Mouse (Mus musculus): ENCODE measurements around the gene Rbbp6. TPM values are rescaled to one million over a fixed set of nuclear protein-coding genes. Genes with fewer than 3 reads are reported as not detected.

The Rbbp6 gene
- polyA plus RNA-seq, 1 experiment from 2014 or later: 31.6 TPM

DNA sequence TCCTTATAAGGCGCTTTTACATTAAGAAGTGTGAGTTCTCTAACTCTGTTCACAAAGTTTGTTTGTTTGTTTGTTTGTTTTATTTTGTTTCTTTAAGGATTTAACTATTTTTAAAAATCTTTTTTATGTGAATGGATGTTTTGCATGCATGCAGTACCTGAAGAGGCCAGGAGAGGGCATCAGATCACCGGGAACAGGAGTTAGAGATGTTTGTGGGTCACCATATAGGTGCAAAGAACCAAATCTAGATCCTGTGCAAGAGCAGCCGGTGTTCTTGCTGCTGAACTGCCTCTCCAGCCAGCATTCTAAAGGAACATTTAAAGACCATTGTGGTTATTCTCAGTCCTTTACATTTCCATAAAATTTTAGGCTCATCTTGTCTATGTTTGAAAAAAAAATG is 52.1 kb downstream of the Rbbp6 start:
- 29% methylated on average over 3 of the region's 3 CpGs for WGBS
- Histone ChIP-seq H3K9ac (replicated peaks; ENCODE audit: low read length) (no peak overlapping the region), H3K27me3 (ENCODE audit: control insufficient read depth, insufficient read depth, low read length) (no peaks in the 10 kb centered on the region), H3K27ac (replicated peaks; ENCODE audit: low read depth, low read length) (no peak overlapping the region), H3K4me1 (ENCODE audit: control insufficient read depth, insufficient read depth, low read length) (no peaks in the 10 kb centered on the region), H3K9me3 (ENCODE audit: control insufficient read depth, low read length) (no peaks in the 10 kb centered on the region), H3K36me3 (ENCODE audit: control insufficient read depth, insufficient read depth, low read length) (no peaks in the 10 kb centered on the region), H3K4me2 (ENCODE audit: low read length) (no peak overlapping the region), H3K4me3 (replicated peaks; ENCODE audit: low read depth, low read length) (no peak overlapping the region)
- ATAC-seq (ENCODE audit: low FRiP score, low TSS enrichment): no peak
- DNase-seq: peak; percentile 53

DNA sequence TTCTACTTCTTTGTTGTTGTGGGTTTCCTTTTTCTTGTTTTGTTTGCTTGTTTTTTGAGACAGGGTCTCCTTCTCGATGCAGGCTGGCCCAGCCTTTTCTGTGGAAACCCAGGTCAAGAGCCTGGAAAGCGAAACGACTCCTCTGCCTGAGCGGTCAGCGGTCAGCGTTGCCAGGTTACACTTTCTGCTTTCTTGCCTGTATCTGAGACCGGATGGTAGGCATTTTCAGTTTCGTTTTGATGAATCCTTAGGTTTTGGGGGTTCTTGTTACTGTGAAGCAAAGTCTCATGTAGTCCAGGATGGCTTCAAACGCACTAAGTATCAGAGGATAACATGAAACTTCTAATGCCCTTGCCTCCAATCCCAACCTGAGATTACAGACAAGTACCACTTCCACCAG is 59.6 kb downstream of the Rbbp6 start:
- Histone ChIP-seq H3K9me3 (ENCODE audit: control insufficient read depth, low read length) (no peaks in the 10 kb centered on the region), H3K9ac (replicated peaks; ENCODE audit: low read length) (no peak overlapping the region), H3K27me3 (ENCODE audit: control insufficient read depth, insufficient read depth, low read length) (no peaks in the 10 kb centered on the region), H3K27ac (replicated peaks; ENCODE audit: low read depth, low read length) (no peak overlapping the region), H3K4me1 (ENCODE audit: control insufficient read depth, insufficient read depth, low read length) (peaks cover 6% of the 10 kb centered on the region), H3K4me2 (ENCODE audit: low read length) (no peak overlapping the region), H3K4me3 (replicated peaks; ENCODE audit: low read depth, low read length) (no peak overlapping the region), H3K36me3 (ENCODE audit: control insufficient read depth, insufficient read depth, low read length) (no peaks in the 10 kb centered on the region)
- ATAC-seq (ENCODE audit: low FRiP score, low TSS enrichment): no peak
- DNase-seq: no peak
- 57% methylated on average over 9 of the region's 9 CpGs for WGBS

DNA sequence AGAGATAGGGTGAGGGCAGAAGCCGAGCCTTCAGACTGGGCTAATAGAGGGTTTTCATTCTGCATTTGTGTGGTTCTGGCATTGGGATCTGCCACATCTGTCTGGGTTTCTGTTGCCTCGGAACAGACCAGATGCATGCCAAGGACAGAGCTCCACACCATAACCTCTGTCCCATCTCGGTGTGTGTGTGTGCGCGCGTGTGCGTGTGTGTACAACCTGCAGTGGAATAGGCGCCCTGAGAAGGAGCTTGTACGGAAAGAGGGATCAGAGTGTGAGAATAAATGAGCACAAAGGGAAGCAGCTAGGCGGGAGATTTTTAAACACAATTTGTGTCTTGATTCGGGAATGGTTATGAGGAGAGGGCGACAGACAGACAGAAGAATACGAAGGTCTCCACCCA is 64.8 kb downstream of the Rbbp6 start:
- Histone ChIP-seq H3K4me1 (ENCODE audit: control insufficient read depth, insufficient read depth, low read length) (peaks cover 26% of the 10 kb centered on the region), H3K4me2 (ENCODE audit: low read length) (peak overlapping the region; percentile 94), H3K9ac (replicated peaks; ENCODE audit: low read length) (peak overlapping the region; percentile 64), H3K36me3 (ENCODE audit: control insufficient read depth, insufficient read depth, low read length) (no peaks in the 10 kb centered on the region), H3K9me3 (ENCODE audit: control insufficient read depth, low read length) (no peaks in the 10 kb centered on the region), H3K27ac (replicated peaks; ENCODE audit: low read depth, low read length) (peak overlapping the region; percentile 95), H3K4me3 (replicated peaks; ENCODE audit: low read depth, low read length) (peak overlapping the region; percentile 43), H3K27me3 (ENCODE audit: control insufficient read depth, insufficient read depth, low read length) (no peaks in the 10 kb centered on the region)
- 15% methylated on average over 13 of the region's 13 CpGs for WGBS
- DNase-seq (no peak), ATAC-seq (ENCODE audit: low FRiP score, low TSS enrichment) (peak; percentile 17; the same call in 1 of the 2 replicates)

DNA sequence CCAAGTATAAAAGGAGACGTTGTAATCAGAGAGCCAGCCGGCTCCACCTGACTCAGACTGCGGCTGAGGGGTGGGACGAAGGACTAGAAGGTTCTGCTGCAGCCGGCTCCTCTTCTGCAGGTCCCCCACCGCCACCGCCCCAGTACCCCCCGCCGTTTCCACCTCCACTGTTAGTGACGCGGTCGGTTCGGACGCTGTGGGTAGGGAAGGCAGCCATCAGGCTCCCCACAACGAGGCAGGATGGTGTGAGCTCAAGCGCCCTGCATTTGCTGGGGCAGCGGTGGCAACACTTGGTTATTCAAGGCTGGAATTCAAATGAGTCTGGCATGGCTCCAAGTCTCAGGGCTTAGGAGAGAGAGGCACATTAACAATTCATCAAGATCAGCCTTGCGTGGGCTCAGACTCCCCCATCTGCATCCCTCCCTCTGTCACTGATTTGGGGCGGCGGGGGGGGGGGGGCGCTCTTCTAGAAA is 65.3 kb downstream of the Rbbp6 start:
- Histone ChIP-seq H3K4me2 (ENCODE audit: low read length) (peak overlapping the region; percentile 94), H3K36me3 (ENCODE audit: control insufficient read depth, insufficient read depth, low read length) (no peaks in the 10 kb centered on the region), H3K27ac (replicated peaks; ENCODE audit: low read depth, low read length) (peak overlapping the region; percentile 95), H3K4me1 (ENCODE audit: control insufficient read depth, insufficient read depth, low read length) (peaks cover 26% of the 10 kb centered on the region), H3K9me3 (ENCODE audit: control insufficient read depth, low read length) (no peaks in the 10 kb centered on the region), H3K27me3 (ENCODE audit: control insufficient read depth, insufficient read depth, low read length) (no peaks in the 10 kb centered on the region), H3K9ac (replicated peaks; ENCODE audit: low read length) (peak overlapping the region; percentile 64), H3K4me3 (replicated peaks; ENCODE audit: low read depth, low read length) (peak overlapping the region; percentile 43)
- DNase-seq (peak; percentile 97), ATAC-seq (ENCODE audit: low FRiP score, low TSS enrichment) (peak; percentile 86)
- under 1% methylated on average over 21 of the region's 21 CpGs for WGBS

DNA sequence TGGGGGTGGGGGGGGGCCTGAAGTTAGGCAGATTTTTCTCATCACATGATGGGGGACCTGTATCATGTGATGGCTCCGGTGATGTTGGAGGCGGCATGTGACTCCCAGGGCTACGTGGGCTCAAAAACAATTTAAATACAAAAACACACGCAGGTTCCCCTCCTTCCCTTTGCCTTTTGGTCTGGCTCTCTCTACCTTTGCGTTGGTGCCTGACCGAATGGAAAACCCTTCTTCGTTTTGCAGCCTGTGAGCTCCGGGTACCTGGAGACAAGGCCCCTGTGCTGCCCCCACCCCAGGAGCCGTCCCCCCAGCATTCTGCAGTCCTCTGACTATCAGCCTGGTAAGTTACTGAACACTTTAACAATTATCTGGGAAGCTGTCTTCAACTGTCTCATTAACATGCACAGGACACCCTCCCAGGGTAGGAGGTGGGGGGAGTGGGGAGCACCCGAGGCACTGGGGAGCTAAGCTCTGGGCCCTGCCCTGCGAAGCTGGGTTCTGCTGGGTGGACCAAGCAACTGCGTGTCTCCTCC is 65.8 kb downstream of the Rbbp6 start:
- WGBS: 0% methylated on average over 12 of the region's 12 CpGs
- Histone ChIP-seq H3K4me1 (ENCODE audit: control insufficient read depth, insufficient read depth, low read length) (peaks cover 26% of the 10 kb centered on the region), H3K4me3 (replicated peaks; ENCODE audit: low read depth, low read length) (peak overlapping the region; percentile 43), H3K4me2 (ENCODE audit: low read length) (peak overlapping the region; percentile 94), H3K9me3 (ENCODE audit: control insufficient read depth, low read length) (no peaks in the 10 kb centered on the region), H3K36me3 (ENCODE audit: control insufficient read depth, insufficient read depth, low read length) (no peaks in the 10 kb centered on the region), H3K27ac (replicated peaks; ENCODE audit: low read depth, low read length) (peak overlapping the region; percentile 95), H3K9ac (replicated peaks; ENCODE audit: low read length) (peak overlapping the region; percentile 64), H3K27me3 (ENCODE audit: control insufficient read depth, insufficient read depth, low read length) (no peaks in the 10 kb centered on the region)
- DNase-seq (peak; percentile 69), ATAC-seq (ENCODE audit: low FRiP score, low TSS enrichment) (peak; percentile 88)

DNA sequence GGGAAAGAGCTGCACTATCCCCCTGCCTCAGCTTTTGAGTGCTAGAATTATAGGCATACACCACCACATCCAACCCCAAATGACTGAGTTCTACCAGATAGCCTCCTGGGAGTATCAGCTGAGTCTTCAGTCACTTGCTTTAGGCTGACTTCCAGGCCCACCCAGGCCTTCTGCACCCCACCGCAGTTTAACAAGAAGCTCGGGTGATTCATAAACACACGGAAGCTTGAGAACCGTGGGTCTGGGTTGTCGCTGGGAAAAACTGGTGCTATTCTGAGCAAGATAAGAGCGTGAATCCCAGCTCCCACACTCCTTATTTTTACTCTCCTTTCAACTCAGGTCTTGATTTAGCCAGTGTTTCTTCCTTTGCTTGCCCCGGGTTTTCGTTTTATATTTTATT is 69.8 kb downstream of the Rbbp6 start:
- 89% methylated on average over 8 of the region's 8 CpGs for WGBS

DNA sequence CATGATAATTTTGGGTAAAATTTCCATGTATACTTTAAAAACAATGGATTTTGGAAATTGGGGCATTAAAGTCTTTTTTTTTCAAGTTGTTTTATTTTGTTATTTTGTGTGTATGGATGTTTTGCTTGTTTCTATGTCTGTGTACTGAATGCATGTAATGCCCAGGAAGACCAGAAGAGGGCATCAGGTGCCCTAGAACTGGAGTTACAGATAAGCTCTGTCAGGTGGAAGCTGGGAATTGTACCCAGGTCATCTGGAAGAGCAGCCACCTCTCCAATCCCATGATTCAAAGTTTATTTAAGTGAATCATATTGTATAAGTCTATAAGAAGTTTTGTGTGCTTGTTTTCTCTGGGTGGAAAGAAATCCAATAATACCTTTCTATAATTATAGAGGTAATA is 73.8 kb downstream of the Rbbp6 start:
- H3K36me3 ChIP-seq (ENCODE audit: control insufficient read depth, insufficient read depth, low read length): no peaks in the 10 kb centered on the region
- no peak for ATAC-seq (ENCODE audit: low FRiP score, low TSS enrichment)
- no peak for DNase-seq
- H3K9me3 ChIP-seq (ENCODE audit: control insufficient read depth, low read length): no peaks in the 10 kb centered on the region
- H3K27me3 ChIP-seq (ENCODE audit: control insufficient read depth, insufficient read depth, low read length): no peaks in the 10 kb centered on the region
- no peak overlapping the region for H3K9ac ChIP-seq (replicated peaks; ENCODE audit: low read length)
- H3K4me2 ChIP-seq (ENCODE audit: low read length): no peak overlapping the region
- H3K4me1 ChIP-seq (ENCODE audit: control insufficient read depth, insufficient read depth, low read length): no peaks in the 10 kb centered on the region
- no peak overlapping the region for H3K27ac ChIP-seq (replicated peaks; ENCODE audit: low read depth, low read length)
- no peak overlapping the region for H3K4me3 ChIP-seq (replicated peaks; ENCODE audit: low read depth, low read length)

More for the DNA sequence above, 69.8 kb downstream of the Rbbp6 start:
- no peak overlapping the region for H3K27ac ChIP-seq (replicated peaks; ENCODE audit: low read depth, low read length)
- peaks cover 18% of the 10 kb centered on the region for H3K4me1 ChIP-seq (ENCODE audit: control insufficient read depth, insufficient read depth, low read length)
- no peaks in the 10 kb centered on the region for H3K36me3 ChIP-seq (ENCODE audit: control insufficient read depth, insufficient read depth, low read length)
- no peak overlapping the region for H3K4me3 ChIP-seq (replicated peaks; ENCODE audit: low read depth, low read length)
- H3K9me3 ChIP-seq (ENCODE audit: control insufficient read depth, low read length): no peaks in the 10 kb centered on the region
- no peaks in the 10 kb centered on the region for H3K27me3 ChIP-seq (ENCODE audit: control insufficient read depth, insufficient read depth, low read length)
- H3K4me2 ChIP-seq (ENCODE audit: low read length): no peak overlapping the region
- H3K9ac ChIP-seq (replicated peaks; ENCODE audit: low read length): no peak overlapping the region
- no peak for ATAC-seq (ENCODE audit: low FRiP score, low TSS enrichment)
- DNase-seq: no peak

DNA sequence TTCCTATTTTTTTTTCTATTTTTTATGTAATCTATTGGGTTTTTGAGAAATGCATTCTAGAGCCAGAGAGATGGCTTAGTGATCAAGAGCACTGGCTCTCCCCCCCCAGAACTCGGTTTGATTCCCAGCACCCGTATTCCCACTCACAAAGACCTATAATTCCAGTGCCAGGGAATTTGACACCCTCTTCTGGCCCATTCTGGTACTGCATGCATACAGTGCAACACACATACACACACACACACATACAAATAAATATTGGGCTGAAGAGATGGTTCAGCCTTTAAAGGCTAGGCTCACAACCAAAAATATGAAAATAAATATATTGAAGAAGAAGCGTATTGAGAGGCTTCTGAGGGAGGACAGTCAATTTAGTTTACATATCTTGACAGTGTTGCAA is 79.7 kb downstream of the Rbbp6 start:
- H3K27me3 ChIP-seq (ENCODE audit: control insufficient read depth, insufficient read depth, low read length): no peaks in the 10 kb centered on the region
- ATAC-seq (ENCODE audit: low FRiP score, low TSS enrichment) (no peak), DNase-seq (no peak)
- H3K4me2 ChIP-seq (ENCODE audit: low read length): no peak overlapping the region
- no peaks in the 10 kb centered on the region for H3K36me3 ChIP-seq (ENCODE audit: control insufficient read depth, insufficient read depth, low read length)
- H3K9me3 ChIP-seq (ENCODE audit: control insufficient read depth, low read length): no peaks in the 10 kb centered on the region
- no peak overlapping the region for H3K27ac ChIP-seq (replicated peaks; ENCODE audit: low read depth, low read length)
- no peak overlapping the region for H3K9ac ChIP-seq (replicated peaks; ENCODE audit: low read length)
- H3K4me1 ChIP-seq (ENCODE audit: control insufficient read depth, insufficient read depth, low read length): no peaks in the 10 kb centered on the region
- 92% methylated on average over 3 of the region's 3 CpGs for WGBS
- no peak overlapping the region for H3K4me3 ChIP-seq (replicated peaks; ENCODE audit: low read depth, low read length)

DNA sequence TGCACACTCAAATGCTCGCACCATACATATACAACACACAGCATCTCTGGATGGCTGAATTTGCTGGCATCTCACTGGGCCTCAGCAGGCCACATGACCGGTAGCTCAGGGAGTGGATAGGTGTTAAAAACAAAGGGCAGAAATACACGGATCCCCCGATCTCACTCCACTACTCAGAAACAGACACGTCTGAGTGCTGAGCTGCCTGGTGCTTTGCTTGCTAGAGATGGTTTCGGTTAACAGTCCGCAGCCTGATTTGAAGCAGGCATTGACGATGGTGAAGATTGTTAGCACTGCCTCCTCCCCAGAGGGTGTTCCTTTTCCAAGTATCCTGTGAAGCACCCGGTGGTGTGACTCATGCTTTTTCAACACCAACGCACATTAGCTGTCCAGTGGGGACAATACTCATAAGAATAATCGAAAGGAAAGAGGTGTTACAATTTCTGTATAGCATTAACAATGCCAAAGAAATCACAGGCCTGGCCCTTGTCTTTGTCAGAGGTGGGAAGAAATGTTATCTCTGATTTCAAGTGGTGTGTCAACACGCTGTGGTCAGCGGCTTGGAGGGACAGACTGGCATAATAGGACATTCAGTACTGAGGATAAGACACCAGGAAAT is 81.1 kb downstream of the Rbbp6 start:
- 84% methylated on average over 13 of the region's 13 CpGs for WGBS
- Histone ChIP-seq H3K27ac (replicated peaks; ENCODE audit: low read depth, low read length) (no peak overlapping the region), H3K9ac (replicated peaks; ENCODE audit: low read length) (no peak overlapping the region), H3K4me1 (ENCODE audit: control insufficient read depth, insufficient read depth, low read length) (no peaks in the 10 kb centered on the region), H3K4me3 (replicated peaks; ENCODE audit: low read depth, low read length) (no peak overlapping the region), H3K4me2 (ENCODE audit: low read length) (no peak overlapping the region), H3K36me3 (ENCODE audit: control insufficient read depth, insufficient read depth, low read length) (no peaks in the 10 kb centered on the region), H3K9me3 (ENCODE audit: control insufficient read depth, low read length) (no peaks in the 10 kb centered on the region), H3K27me3 (ENCODE audit: control insufficient read depth, insufficient read depth, low read length) (no peaks in the 10 kb centered on the region)
- ATAC-seq (ENCODE audit: low FRiP score, low TSS enrichment): no peak
- no peak for DNase-seq
